Mouse (Mus musculus) neural tube, embryonic 14.5 days (tissue): Measurements from ENCODE around the gene Cd99l2. TPM values are rescaled to one million over a fixed set of nuclear protein-coding genes. Genes with fewer than 3 reads are reported as not detected.

ENCODE experiments used
- ATAC-seq: fragments of 200-750 bp; cut with Nextera tagmentation; 2 replicates; pipeline ENCODE4 v1.8.0; 2017; ENCODE audit warnings: low read depth, mild to moderate bottlenecking, moderate TSS enrichment, moderate library complexity
- H3K27ac ChIP-seq: fragments of 300-500 bp; sonication (generic); 2 replicates; pipeline ENCODE4 v1.5.1; 2014; ENCODE audit warnings: low read depth, mild to moderate bottlenecking, control low read depth, low read length, moderate library complexity, mixed read lengths
- H3K27me3 ChIP-seq: fragments of 300-500 bp; sonication (generic); 2 replicates; pipeline ENCODE4 v1.6.1; 2014; ENCODE audit warnings: low read length; ENCODE audit not compliant: control insufficient read depth, insufficient read depth
- H3K36me3 ChIP-seq: fragments of 300-500 bp; sonication (generic); 2 replicates; pipeline ENCODE4 v1.6.1; 2014; ENCODE audit warnings: low read length, mixed read lengths; ENCODE audit not compliant: control insufficient read depth, insufficient read depth
- H3K4me1 ChIP-seq: fragments of 300-500 bp; sonication (generic); 2 replicates; pipeline ENCODE4 v1.6.1; 2014; ENCODE audit warnings: low read length; ENCODE audit not compliant: control insufficient read depth, insufficient read depth
- H3K4me2 ChIP-seq: fragments of 300-500 bp; sonication (generic); 2 replicates; pipeline ENCODE4 v1.6.1; 2014; ENCODE audit warnings: mild to moderate bottlenecking, low read depth, low read length, control low read depth
- H3K4me3 ChIP-seq: fragments of 300-500 bp; sonication (generic); 2 replicates; pipeline ENCODE4 v1.5.1; 2014; ENCODE audit warnings: low read depth, low read length, control low read depth, mixed read lengths
- H3K9ac ChIP-seq: fragments of 300-500 bp; sonication (generic); replicated peaks from 2 replicates; pipeline ENCODE4 v1.6.1; 2014; ENCODE audit warnings: low read depth, mild to moderate bottlenecking, control low read depth, low read length, mixed read lengths
- H3K9me3 ChIP-seq: fragments of 300-500 bp; sonication (generic); 2 replicates; pipeline ENCODE4 v1.6.1; 2016; ENCODE audit warnings: low read length; ENCODE audit not compliant: control insufficient read depth
- WGBS: fragments of 180-500 bp; shearing (Covaris S2); extraction: QIAGEN DNeasy Blood & Tissue Kit; methylation state at CpG from one replicate; pipeline ENCODE4 v1.1.7; 2014; 5-methylcytosine and 5-hydroxymethylcytosine counted together
- polyA plus RNA-seq: library from polyadenylated mRNA; unstranded; fragments of >200 nt; fragmentation: Nextera tagmentation; extraction: Ambion mirVana; gene quantifications from 2 replicates; pipeline ENCODE4 v1.2.1, GENCODE M21; 2014

Gene Cd99l2
- polyA plus RNA-seq = 69.9 and 85.0 TPM in 2 replicates

DNA sequence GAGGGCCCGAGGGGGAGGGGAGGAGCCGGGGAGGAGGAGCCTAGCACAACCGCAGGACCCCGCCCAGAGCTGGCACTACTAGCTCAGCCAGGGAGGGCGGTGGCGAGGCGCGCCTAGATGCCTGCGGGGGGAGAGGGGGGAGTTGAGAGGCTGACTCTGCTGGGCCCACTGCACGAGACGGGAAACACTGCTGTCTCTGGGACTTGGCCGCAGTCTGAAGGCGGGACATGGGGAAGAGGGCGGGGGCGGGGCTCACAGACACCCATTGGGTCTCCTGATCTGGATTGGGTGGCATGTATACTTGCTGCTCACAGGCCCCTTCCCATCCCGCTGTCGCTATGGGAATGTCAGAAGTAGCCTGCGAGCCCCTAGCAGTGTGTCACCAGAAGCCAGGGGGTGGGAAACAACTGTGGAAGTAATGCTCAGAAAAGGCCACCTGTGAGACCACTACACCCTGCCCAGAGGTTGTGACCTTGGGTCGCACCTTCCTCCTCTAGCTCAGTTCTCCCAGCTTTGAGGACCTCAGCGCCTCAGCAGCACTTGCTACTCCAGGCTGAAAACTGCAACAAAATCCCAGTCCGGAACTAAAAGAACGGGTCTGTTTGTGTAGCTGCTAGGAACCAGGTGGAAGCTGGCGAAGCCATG, at the start of gene Cd99l2:
Gene Cd99l2 (minus strand): TSS at position 216 of the 645 bp plus-strand sequence.
- Histone ChIP-seq H3K27ac (peak within 1 kb of the TSS; percentile 88), H3K4me3 (peak within 1 kb of the TSS; percentile 42), H3K4me1 (peaks cover 2% of the 10 kb centered on the region; the same call in 1 of the 2 replicates), H3K9ac (peak within 1 kb of the TSS; percentile 41), H3K9me3 (no peaks in the 10 kb centered on the region), H3K27me3 (no peaks in the 10 kb centered on the region), H3K36me3 (no peaks in the 10 kb centered on the region), H3K4me2 (peak within 1 kb of the TSS; percentile 61)
- WGBS = 16% methylated on average over 22 of the region's 23 CpGs
- peak; percentile 95 for ATAC-seq

DNA sequence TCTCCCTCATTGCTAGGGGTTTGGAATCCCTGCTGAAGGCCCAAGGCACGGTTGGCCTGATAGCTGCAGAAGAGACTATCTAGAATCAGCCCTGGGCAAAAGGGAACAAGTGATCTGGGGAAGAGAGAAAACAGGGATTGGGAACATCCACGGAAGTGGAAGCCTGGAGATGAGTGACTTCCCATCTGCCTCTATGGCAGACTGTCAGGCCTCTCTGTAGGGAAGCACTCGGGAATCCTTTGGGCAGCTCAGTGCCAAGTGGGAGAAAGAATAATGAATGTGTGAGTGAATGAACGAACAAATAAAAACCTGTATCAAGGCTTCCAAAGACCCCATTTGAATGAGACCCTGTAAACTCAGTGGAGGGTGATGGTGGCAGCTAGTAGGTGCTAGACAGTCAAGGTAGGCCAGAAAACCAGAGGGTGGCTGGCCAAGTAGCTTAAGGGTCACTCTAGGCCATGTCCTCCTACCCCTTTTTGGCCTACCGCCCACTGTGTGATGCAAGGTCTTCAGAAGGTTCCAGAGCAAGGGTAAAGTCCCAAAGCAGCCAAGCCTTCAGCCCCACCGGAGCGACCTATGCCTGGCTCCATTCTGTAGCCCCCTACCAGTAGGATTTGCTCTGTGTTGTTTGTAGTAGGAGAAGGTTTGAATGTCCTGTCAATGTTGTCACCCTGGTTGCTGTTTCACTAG, 48.3 kb upstream of the Cd99l2 start:
- 82% methylated on average over 7 of the region's 7 CpGs for WGBS
- Histone ChIP-seq H3K9ac (no peak overlapping the region), H3K27ac (no peak overlapping the region), H3K27me3 (no peaks in the 10 kb centered on the region), H3K9me3 (no peaks in the 10 kb centered on the region), H3K4me1 (no peaks in the 10 kb centered on the region), H3K36me3 (no peaks in the 10 kb centered on the region), H3K4me2 (no peak overlapping the region), H3K4me3 (no peak overlapping the region)
- ATAC-seq = no peak

DNA sequence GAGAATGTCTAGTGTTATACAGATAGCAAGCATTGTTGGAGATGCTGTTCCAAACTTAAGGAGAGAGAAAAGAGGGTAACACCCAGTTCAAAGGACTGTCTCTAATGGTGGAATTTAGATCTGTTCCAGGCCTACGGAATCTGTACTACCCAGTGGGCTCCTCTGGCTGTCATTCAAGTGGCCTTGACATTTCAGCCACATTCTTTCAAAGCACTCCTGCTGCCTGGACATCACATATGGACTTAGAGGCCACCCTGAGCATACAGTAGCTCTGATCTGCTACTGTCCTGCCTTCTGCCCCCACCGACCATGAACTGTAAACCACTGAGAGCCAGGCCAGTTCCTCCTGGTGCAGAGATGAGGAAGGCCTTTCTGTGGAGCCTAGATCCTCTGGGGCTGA, 45.1 kb upstream of the Cd99l2 start:
- Histone ChIP-seq H3K36me3 (no peaks in the 10 kb centered on the region), H3K27me3 (no peaks in the 10 kb centered on the region), H3K4me2 (no peak overlapping the region), H3K9ac (no peak overlapping the region), H3K4me1 (no peaks in the 10 kb centered on the region), H3K27ac (no peak overlapping the region), H3K9me3 (no peaks in the 10 kb centered on the region), H3K4me3 (no peak overlapping the region)
- WGBS = 79% methylated on average over 2 of the region's 2 CpGs
- no peak for ATAC-seq

DNA sequence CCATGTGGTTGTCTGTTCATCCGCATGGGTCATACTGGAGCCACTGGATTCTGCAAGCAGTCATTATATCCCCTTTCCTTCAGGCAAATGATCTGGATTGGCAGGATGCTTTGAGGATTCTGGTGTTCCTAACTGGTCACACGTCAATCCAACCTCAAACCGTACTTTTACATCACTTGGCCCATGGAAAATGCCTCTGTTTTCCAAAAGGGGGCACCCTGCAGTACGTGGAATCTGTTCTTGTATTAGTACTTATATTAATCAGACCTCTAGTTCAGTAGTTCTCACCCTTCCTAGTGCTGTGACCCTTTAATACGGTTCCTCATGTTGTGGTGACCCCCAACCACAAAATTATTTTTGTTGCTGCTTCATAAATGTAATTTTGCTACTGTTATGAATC, 41.5 kb upstream of the Cd99l2 start:
- WGBS = 79% methylated on average over 5 of the region's 5 CpGs
- no peaks in the 10 kb centered on the region for H3K9me3 ChIP-seq
- H3K4me1 ChIP-seq = no peaks in the 10 kb centered on the region
- no peak overlapping the region for H3K4me3 ChIP-seq
- H3K36me3 ChIP-seq = no peaks in the 10 kb centered on the region
- no peak for ATAC-seq
- H3K27me3 ChIP-seq = no peaks in the 10 kb centered on the region
- H3K27ac ChIP-seq = no peak overlapping the region
- no peak overlapping the region for H3K9ac ChIP-seq
- H3K4me2 ChIP-seq = no peak overlapping the region

DNA sequence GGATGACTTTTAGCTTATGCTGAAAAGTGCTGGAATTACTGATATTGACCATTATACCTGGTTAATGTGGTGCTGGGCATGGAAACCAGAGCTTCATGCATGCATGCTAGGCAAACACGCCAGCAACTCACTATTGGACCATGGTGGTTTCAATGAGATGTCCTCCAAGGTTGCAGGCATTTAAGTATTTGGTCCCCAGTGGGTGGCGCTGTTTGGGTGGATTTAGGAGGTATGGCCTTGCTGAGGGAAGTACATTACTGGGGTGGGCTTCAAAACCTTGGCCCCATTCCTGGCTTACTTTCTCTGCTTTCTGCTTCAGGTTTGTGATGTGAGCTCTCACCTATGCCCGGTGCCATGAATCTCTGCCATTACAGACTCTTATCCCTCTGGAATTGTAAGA, 40.0 kb upstream of the Cd99l2 start:
- WGBS = 70% methylated on average over 3 of the region's 3 CpGs
- H3K4me1 ChIP-seq = 0 out of 2 replicates have a peak, but pooled peaks cover 2% of the 10 kb centered on the region
- H3K27ac ChIP-seq = no peak overlapping the region
- H3K9me3 ChIP-seq = no peaks in the 10 kb centered on the region
- ATAC-seq = no peak
- H3K36me3 ChIP-seq = no peaks in the 10 kb centered on the region
- H3K9ac ChIP-seq = no peak overlapping the region
- H3K27me3 ChIP-seq = no peaks in the 10 kb centered on the region
- H3K4me2 ChIP-seq = no peak overlapping the region
- H3K4me3 ChIP-seq = no peak overlapping the region

DNA sequence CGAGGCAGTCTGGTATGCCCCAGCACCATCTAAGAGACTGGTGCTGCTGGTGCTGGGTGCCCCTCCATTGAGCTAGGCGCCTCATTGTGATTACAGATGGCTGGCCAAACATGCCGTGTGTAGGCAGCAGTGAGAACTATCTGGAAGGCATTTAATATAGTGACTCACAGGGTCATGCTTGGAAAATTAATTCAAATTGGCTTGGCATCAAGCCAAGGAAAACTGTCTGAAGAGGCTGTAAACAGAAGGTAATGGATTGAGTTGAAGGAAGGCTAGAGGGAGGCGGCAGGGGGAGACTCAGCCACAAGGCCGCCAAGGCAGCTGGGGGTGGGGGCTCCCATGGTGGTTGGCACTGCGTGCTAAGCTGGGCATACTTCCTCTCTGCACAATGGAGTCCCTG, 36.0 kb upstream of the Cd99l2 start:
- peak; percentile 93 for ATAC-seq

DNA sequence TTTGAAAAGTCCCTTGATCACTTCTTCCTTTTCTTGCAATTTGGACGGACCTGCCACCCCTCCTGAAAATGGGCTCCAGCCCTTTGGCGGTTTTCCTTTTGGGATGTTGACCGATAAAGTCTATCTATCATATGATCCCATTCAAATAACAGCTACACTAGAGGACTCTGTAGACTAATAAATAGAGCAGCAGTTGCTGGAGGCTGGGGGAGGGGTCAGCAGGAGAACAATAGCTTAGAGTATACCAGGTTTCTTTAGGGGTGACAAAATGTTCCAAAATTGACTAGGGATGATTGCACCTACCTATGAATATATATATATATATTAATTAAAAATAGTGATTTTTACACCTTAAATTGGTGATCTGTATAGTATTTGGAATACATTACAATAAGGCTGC, 35.5 kb upstream of the Cd99l2 start:
- Histone ChIP-seq H3K4me3 (no peak overlapping the region), H3K36me3 (no peaks in the 10 kb centered on the region), H3K9ac (no peak overlapping the region), H3K27ac (peak overlapping the region; percentile 50; the same call in 1 of the 2 replicates), H3K4me1 (0 out of 2 replicates have a peak, but pooled peaks cover 2% of the 10 kb centered on the region), H3K4me2 (no peak overlapping the region), H3K9me3 (no peaks in the 10 kb centered on the region), H3K27me3 (no peaks in the 10 kb centered on the region)
- WGBS = 37% methylated on average over 3 of the region's 3 CpGs
- peak; percentile 72 for ATAC-seq

More for the DNA sequence above, 36.0 kb upstream of the Cd99l2 start:
- no peak overlapping the region for H3K4me3 ChIP-seq
- H3K36me3 ChIP-seq = no peaks in the 10 kb centered on the region
- WGBS = 28% methylated on average over 6 of the region's 6 CpGs
- no peak overlapping the region for H3K4me2 ChIP-seq
- H3K4me1 ChIP-seq = 0 out of 2 replicates have a peak, but pooled peaks cover 2% of the 10 kb centered on the region
- H3K27ac ChIP-seq = peak overlapping the region; percentile 50; the same call in 1 of the 2 replicates
- H3K9ac ChIP-seq = no peak overlapping the region
- H3K27me3 ChIP-seq = no peaks in the 10 kb centered on the region
- H3K9me3 ChIP-seq = no peaks in the 10 kb centered on the region

DNA sequence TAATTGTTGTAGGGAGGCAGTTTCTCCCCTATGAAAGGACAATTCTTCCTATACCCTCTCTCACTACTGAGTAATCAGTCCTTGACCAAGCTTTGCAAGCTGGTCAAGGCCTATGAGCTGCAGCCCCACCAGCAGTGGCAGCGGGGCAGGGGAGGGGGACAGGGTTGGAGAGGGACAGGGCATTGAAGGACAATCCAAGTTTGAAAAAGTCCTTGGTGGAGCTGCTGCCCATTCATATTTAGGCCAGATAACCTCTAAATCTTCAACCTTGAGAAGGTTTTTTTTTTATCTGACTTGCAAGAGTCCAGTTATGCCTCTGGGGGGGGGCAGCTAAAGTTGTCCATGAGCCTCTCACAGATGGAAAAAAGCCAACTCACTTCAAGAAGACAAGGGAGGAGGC, 34.8 kb upstream of the Cd99l2 start:
- Histone ChIP-seq H3K27me3 (no peaks in the 10 kb centered on the region), H3K4me3 (no peak overlapping the region), H3K9me3 (no peaks in the 10 kb centered on the region), H3K4me1 (0 out of 2 replicates have a peak, but pooled peaks cover 2% of the 10 kb centered on the region), H3K36me3 (no peaks in the 10 kb centered on the region), H3K4me2 (no peak overlapping the region), H3K9ac (no peak overlapping the region), H3K27ac (no peak overlapping the region)
- no peak for ATAC-seq
- 78% methylated on average over 1 of the region's 1 CpGs for whole genome bisulfite sequencing

DNA sequence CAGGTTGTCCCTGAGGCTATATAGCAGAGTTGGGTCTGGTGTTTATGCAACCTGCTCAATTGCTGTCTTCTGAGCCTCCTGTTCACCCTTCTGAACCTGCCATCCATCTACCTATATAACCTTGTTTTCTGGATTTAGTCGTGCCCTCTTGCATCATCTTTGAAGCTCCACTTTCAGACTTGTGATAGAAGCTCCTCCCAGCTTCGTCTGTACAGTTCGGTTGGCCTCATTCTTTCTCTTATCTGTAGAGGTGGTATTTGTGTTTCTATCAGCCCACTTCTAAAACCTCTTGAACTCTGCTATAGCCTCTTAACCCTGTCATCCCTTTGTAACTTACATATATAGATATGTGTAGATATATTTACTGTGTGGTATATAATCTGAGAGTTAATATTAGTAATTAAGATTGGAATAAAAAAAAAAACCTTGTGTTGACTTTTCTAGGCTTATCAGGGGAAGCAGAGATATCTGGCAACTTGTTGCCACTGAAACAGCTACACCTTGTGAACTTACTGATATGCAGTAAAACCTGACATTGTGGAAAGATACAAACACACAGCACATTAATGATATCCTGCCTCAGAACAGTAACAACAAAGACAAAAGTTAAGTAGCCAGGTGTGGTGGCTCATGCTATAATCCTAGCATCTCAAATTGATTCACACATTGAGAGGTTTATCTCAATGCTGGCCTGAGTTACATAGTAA, 33.1 kb upstream of the Cd99l2 start:
- Histone ChIP-seq H3K9me3 (no peaks in the 10 kb centered on the region), H3K9ac (no peak overlapping the region), H3K36me3 (no peaks in the 10 kb centered on the region), H3K4me1 (0 out of 2 replicates have a peak, but pooled peaks cover 2% of the 10 kb centered on the region), H3K27me3 (no peaks in the 10 kb centered on the region), H3K4me2 (no peak overlapping the region), H3K4me3 (no peak overlapping the region), H3K27ac (no peak overlapping the region)
- 78% methylated on average over 3 of the region's 3 CpGs for WGBS
- no peak for ATAC-seq
